Mouse (Mus musculus): ENCODE measurements at regions not wholly inside any gene's neighbourhood (a gene's known extent, or its start where the extent isn't known, plus 50 kb on each side); places are given as distances from the start of the nearest gene placed in this dataset.

DNA sequence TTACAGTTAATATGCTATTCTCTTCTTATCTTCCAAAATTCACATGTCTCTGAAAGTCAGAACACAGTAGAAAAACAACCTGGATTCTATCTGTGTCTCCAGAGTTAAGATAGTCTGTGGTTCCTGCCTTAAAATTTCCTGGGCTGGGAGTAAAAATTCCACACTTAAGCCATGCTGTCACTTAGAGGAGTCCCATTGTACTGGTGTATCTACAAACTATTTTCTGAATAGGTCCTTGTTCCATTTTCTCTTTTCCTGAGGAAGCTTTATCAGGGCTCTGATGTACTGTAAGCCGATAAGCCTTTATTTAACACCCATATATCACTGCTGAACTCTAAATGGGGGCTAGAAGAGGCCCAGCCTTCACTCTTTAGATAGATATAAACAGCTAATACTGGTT is 1171.1 kb downstream of the Efnb2 start:
- DNase-seq (ENCODE audit: low spot score in 2 of 2) = no peak

DNA sequence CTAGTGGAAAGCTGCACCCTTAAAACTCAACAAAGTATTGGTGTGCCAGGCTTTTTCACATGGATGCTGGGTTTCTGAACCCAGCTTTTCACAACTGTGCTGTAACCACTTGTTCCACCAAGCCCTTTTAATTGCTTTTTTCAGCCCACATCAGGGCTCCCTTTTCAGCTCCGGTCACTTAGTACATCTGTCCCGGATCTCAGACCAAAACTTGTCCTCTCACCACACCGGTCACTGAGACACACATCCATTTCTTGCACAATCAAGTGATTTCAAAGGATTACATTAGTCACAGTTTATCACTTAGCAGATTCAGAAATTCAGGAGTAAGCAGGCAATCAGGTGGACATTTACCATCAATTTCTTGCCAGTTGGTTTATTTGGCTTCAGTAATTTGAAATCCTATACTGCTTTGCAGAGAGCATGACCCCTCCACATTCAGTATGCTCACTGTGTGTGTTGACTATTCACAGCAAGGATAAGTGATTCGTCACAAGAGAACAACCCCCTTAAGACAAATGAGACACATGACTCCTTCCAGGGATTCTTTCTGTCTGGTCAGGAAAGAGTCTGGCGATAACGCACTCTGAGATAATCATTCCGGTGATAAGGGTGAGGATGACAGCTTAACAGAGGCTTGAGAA is 1188.8 kb downstream of the Efnb2 start:
- DNase-seq (ENCODE audit: low spot score in 2 of 2) = no peak

DNA sequence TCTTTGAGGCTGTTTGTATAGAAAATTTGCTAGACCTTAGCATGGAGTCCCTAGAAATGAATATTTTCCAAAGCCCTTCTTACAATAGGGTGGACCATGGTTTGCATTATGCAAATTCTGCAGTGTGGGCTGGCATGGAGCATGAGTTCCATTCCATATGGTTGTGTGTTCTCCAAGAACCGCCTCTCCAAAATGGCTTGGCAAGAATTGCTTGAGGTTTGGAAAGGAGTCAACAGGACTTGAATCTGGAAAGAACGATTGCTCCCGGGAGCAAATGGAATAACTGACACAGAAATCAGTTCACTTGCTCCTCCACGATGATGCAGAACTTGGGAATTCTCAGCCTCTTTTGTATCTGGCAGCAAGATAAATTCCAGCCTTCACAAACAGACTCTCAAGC is 1191.8 kb downstream of the Efnb2 start:
- peak; percentile 13 to 65 for DNase-seq (ENCODE audit: low spot score in 2 of 2)

DNA sequence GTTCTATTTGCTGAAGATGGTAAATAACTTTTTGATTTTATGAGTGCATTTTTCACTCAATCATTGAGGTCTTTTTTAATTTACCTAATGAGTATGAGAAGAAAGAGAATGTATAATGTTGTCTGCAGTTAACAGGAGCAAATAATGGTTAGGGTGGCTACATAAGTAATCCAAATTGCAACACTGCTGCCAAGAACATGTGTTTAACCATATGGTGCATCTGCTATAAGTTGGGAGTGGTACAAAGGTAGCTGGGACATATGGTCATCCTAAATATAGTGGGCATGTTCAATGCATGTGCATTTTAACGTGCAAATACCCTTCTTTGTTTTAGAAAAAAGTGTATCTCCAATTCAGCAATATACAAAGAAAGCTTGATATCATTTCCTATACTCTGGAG is 1198.2 kb downstream of the Efnb2 start:
- peak in 1 of 2 experiments; percentile 59 for DNase-seq (ENCODE audit: low spot score in 2 of 2)

DNA sequence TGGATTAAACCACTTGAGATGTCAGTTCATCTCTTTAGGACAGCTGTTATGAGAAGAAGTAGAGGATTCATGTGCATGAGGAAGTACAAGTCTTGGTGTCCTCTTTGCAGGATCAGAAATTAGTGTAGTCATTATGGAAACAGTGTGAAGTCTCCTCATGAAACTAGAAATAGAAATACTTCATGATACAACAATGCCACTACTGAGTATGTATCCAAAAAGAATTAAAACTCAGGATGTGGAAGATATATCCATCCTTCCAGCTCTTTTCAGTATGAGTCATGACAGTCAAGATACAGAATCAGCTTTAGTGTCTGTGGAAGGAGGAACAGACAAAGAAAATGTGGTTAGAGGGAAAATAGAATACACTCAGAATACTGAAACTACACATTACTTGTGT is 1211.7 kb downstream of the Efnb2 start:
- no peak for DNase-seq (ENCODE audit: low spot score in 2 of 2)

DNA sequence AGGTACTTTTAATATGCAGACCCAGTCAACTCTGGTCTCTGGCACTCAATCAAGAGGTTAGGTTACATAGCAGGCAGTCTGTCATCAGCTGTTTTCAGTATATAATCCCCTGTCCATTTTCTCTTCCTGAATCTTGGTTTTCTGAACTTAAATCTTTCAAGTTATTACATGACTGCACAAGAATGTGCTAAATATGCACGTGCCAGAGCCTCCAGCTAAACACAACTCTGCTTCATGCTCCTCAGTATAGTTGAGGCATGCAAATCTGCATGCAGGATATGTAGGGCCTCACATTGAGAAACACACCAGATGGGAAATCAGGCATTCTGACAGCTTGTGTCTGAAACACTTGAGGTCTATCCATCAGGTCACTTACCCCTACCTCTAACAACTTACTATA is 1214.0 kb downstream of the Efnb2 start:
- no peak for DNase-seq (ENCODE audit: low spot score in 2 of 2)

DNA sequence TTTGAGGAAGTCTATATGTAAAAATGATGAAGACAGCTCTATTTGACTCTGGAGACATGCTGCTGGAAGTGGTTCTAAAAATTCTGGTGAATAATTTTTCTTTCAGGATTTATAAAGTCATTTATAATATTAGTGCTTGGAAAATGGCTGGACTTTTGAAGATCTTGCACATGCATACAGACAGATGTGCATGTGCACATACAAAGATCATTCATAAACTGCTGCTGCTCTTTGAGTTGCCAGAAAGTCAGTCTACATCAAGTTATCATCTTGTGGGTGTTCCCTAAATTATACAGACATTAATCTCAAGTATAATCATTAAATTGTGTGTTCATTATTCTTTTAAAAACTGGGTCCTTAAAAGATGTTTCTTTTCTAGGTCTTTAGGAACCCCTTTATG is 1220.2 kb downstream of the Efnb2 start:
- no peak for DNase-seq (ENCODE audit: low spot score in 2 of 2)

DNA sequence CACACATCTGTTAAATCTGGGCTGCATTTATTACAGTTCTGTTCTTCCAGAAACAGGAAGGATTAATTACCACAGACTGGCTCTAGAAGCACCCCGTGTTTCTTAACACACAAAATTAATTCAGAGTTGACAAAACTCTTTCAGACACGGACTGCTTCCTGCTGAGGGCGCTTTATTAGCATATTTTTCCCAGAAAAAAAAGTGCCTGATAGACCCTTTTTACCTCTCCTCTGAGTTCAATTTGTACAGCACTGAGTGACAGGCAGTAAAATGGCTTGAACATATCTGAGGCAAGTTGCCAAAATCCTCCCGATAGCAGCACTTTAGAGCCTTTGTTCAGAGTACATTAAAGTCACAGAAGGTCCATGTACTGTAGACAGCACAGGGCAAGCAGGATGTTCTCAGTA is 1220.8 kb downstream of the Efnb2 start:
- no peak for DNase-seq (ENCODE audit: low spot score in 2 of 2)

DNA sequence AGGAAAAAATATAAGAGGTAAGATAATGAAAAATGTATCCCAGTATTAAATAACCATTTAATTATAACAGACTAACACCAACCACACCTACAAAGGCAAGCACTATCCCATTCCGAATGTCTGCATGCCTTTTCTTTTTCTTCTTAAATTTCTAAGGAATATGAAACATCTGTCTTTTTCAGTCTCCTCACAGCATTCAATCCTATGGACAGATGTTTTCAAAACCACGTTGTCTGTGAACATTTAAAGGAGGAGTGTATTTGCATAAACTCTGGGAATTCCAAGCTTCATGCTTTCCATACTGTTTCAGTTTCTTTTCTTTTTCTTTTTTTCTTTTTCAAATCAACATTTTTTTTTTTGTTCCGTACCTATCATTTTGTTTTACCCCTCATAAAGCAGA is 1221.2 kb downstream of the Efnb2 start:
- DNase-seq (ENCODE audit: low spot score in 2 of 2) = no peak

DNA sequence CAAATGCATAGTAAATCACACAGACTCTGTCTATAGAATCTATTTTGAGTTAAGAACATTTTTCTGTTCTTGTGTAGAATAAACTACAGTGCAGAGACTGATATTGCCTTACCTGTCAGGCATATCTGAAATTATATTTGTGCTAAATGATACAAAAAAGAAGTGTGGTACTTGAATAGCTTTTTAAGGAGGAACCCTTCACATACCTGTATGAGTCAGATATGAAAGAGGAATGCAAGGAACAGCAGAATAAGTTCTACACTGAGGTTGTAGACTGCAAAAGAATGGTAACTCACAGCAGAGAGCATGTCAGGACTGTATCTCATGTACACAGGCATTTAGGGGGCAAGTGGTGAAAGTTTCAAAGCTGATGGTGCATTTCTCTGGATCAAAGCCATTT is 1230.6 kb downstream of the Efnb2 start:
- DNase-seq (ENCODE audit: low spot score in 2 of 2) = no peak

DNA sequence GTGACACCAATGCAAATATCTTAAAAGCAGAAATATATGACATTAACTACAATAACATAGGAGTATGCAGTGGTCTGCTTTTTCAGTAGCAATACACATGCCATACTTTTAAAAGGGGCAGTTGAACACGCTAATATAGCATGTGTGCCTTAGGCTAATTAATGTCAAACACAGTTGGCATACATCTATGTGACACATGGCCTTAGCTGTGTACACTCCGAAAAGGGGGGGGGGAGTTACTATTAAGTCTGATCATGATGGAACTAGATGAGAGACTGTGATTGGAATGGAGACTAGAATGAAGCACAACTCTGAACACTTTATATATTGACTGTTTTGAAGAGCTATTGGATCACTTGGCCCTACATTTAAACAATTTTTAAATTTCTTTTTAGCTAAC is 1262.9 kb downstream of the Efnb2 start:
- no peak for DNase-seq (ENCODE audit: low spot score in 2 of 2)

DNA sequence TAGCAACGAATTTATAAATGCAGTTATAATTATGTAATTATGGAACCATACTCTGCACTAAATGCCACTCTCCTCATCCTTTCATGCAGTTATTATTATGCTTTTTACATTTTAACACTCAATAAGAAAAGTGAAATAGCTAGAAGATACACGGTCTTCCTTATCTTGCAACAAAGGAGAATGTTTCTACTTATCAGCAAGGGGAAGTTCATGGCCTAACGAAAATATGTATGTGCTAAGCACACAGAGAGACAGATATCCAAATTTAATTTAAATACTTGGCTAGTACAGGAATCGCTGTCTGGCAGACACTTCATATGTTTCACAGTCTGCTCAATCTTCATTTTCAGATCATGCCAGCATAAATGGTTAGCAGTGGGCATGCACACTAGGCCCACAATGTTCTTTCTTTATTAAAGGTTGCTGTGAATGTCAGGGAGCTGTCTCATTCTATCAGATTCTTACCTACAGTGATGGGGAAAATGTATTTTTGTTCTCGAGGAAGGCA is 1263.6 kb downstream of the Efnb2 start:
- DNase-seq (ENCODE audit: low spot score in 2 of 2) = no peak
